Mouse (Mus musculus): ENCODE measurements around the gene Cmtm7.

GRCm38 (mm10) chr9:114779984-114780745, 1.5 kb downstream of the Cmtm7 start:
- TF ChIP-seq EP300 (IDR thresholded peaks at IDR 0.05; ENCODE audit: low read depth) = no peak
- TF ChIP-seq CTCF (IDR thresholded peaks at IDR 0.05; ENCODE audit: low read depth) = no peak

Data from heart, postnatal 0 days (tissue).